Mouse (Mus musculus) kidney, adult 10 weeks (tissue): ENCODE results near the gene Sh3bgrl. TPM values are rescaled to one million over a fixed set of nuclear protein-coding genes. Genes with fewer than 3 reads are reported as not detected.

Experiments used
- polyA plus RNA-seq: library from polyadenylated mRNA; stranded (reverse); fragments of 350-450 nt; fragmentation: Illumina TruSeq; extraction: RNeasy Lipid Tissue Mini Kit (QIAGEN cat#74804); gene quantifications from one replicate; pipeline ENCODE4 v1.2.3, GENCODE M21; 2014; ENCODE audit warnings: low read depth, low replicate concordance

Gene Sh3bgrl
- polyA plus RNA-seq, result 286 TPM

DNA sequence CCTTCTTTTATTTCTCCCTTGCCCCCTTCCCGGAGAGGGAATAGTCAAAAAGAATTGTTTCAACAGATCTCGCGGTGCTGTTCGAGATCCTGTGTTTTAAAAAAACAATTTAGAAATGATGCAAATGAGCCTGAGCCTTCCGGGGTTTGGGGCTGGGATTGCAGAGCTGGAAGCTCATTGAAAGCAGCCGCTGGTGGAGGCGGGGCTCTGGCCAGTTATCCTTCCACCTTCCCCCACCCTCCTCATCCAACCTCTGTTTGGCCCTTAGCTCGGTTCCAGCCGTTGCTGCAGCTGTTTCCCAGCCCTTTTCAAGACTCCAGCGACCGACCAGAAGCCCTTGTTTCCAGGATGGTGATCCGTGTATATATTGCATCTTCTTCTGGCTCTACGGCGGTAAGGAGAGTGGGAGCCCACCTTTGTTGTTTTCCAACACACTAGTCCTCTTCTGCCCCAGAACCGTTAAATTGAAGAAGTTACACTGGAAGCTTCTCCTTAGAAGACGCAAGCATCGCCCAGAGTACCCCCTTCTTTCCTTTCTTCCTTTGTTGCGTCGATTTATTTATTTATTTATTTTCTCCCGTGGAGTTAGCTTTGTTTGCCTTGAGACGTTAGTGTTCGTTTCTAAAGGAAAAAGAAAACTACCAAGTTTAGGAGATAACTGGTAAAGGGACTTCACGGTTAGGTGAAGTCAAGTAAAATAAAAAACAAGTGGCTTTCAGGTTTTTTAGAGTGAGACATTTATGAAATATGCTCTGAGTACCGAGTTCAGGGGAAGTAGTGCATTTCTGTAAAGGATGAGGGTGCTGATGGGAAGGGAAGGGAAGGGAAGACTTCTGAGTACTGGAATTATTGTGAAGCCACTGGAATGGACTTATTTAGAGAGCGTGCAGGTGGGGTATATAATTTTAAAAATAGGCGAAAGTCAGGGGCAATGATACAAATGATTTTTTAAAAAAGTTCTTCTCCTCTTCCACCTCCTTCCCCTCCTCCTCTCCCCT is at the start of gene Sh3bgrl:
Gene Sh3bgrl (plus strand): TSS at position 121 of the 998 bp plus-strand sequence.

DNA sequence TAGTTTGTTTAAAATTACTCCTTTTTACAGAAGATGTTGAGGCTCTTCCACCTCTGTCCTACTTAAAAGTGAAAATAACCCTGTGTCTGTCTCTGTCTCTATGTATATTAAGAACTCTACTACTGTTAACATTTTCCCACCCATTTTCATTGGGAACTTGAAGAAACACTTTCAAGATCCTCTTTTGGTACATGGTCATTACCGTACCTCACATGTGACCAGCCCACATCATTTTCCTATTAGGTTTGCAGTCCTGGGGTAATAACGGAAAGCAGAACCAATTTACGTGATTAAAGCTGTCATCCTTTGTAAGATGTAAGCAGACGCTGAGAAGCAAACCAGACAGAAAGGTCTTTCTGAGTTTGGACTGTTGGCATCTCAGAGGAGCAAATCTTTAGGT is 101.3 kb downstream of the Sh3bgrl start, which contains the start of gene Gm6377:
Gene Gm6377 (plus strand): TSS at position 289 of the 400 bp plus-strand sequence.

Other genes starting within 250 kb of the Sh3bgrl start
- gene Hmgn5, start 82.0 kb upstream of the Sh3bgrl start, polyA plus RNA-seq, result 180 TPM
- gene Gm6377, start 101.4 kb downstream of the Sh3bgrl start, polyA plus RNA-seq, result 0.81 TPM